In the genomic region with DNA sequence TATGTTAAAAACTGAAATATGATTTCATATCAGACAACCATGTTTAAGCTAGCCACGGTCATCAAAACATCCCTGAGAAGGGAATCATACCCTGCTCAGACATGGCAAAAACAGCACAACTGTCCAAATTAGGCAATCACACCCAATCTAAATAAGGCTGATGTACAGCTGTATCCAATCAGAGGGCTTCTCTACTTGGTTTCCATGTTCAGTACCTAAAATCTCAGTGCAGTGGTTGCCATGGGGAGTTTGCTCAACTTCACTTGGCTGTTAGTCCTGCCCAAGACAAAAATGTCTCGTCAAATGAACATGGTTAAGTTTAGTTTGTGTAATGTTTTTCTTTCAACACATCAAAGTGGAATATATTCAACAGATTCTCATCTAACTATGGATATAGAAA, we compare ENCODE assay signal across 19 mouse cellular contexts.
"Had no signal": no experiment of that assay in that cellular context is flagged by ENCODE, and none has a peak within 500 bp of the region (broad histone marks: within the 10 kb centered on the region; RNA-seq: fewer than 3 reads in every experiment).

No protein-coding gene starts in this region.

- H3K4me1 ChIP-seq: liver, embryonic 15.5 days; lung, embryonic 15.5 days; megakaryocyte, embryonic 14.5 days; midbrain, embryonic 13.5 days; midbrain, embryonic 15.5 days; neural tube, embryonic 12.5 days; stomach, embryonic 15.5 days had no signal

- H3K9me3 ChIP-seq: liver, embryonic 15.5 days; lung, embryonic 15.5 days; megakaryocyte, embryonic 14.5 days; midbrain, embryonic 13.5 days; midbrain, embryonic 15.5 days; neural tube, embryonic 12.5 days; stomach, embryonic 15.5 days had no signal

- H3K27me3 ChIP-seq: liver, embryonic 15.5 days; lung, embryonic 15.5 days; megakaryocyte, embryonic 14.5 days; midbrain, embryonic 13.5 days; midbrain, embryonic 15.5 days; neural tube, embryonic 12.5 days; stomach, embryonic 15.5 days had no signal

- DNase-seq: liver, postnatal 0 days; lung, adult 2 months; lung, postnatal 14 days; lung, postnatal 36 days; right cerebral cortex, postnatal 25 days; thymus, adult 2 months; thymus, postnatal 25 days; thymus, postnatal 4 days had no signal

- H3K27ac ChIP-seq: liver, embryonic 15.5 days; lung, embryonic 15.5 days; macrophage; midbrain, embryonic 13.5 days; midbrain, embryonic 15.5 days; neural tube, embryonic 12.5 days; stomach, embryonic 15.5 days; stomach, postnatal 0 days had no signal

- H3K9ac ChIP-seq: liver, embryonic 15.5 days; liver, postnatal 0 days; lung, embryonic 15.5 days; midbrain, embryonic 13.5 days; midbrain, embryonic 15.5 days; neural tube, embryonic 12.5 days; stomach, embryonic 15.5 days had no signal

- H3K4me2 ChIP-seq: liver, embryonic 15.5 days; lung, embryonic 15.5 days; midbrain, embryonic 11.5 days; midbrain, embryonic 13.5 days; midbrain, embryonic 15.5 days; neural tube, embryonic 12.5 days; stomach, embryonic 15.5 days had no signal

- H3K36me3 ChIP-seq: liver, embryonic 15.5 days; lung, embryonic 15.5 days; midbrain, embryonic 13.5 days; midbrain, embryonic 15.5 days; neural tube, embryonic 12.5 days; stomach, embryonic 15.5 days had no signal

- H3K4me3 ChIP-seq: liver, embryonic 15.5 days; lung, embryonic 15.5 days; megakaryocyte, embryonic 14.5 days; midbrain, embryonic 13.5 days; midbrain, embryonic 15.5 days; neural tube, embryonic 12.5 days; stomach, embryonic 15.5 days had no signal

- ATAC-seq: liver, postnatal 0 days; lung, postnatal 0 days; midbrain, embryonic 13.5 days; midbrain, embryonic 15.5 days had no signal
